In genomic region chr16:64852441-64852871, GRCm38 (mm10) we compare ENCODE assay signal across 8 mouse cellular contexts. TPM values are rescaled to one million over a fixed set of nuclear protein-coding genes. Genes with fewer than 3 reads are reported as not detected.
DNase-seq lines count a peak whose midpoint lies in the region; ATAC-seq and TF ChIP-seq lines count a peak whose summit lies in the region.

No protein-coding gene starts in this region.

- peak overlapping the region; percentile 83 for H3K4me2 ChIP-seq in heart, postnatal 0 days (ENCODE audit: low read depth, low read length)
- peak overlapping the region; percentile 81 for H3K4me2 ChIP-seq in liver, postnatal 0 days (ENCODE audit: low read depth, low read length)
- peak overlapping the region; percentile 76 for H3K4me2 ChIP-seq in neural tube, embryonic 13.5 days
- peak overlapping the region; percentile 69 for H3K4me2 ChIP-seq in stomach, postnatal 0 days (replicated peaks; ENCODE audit: low read depth)

- H3K4me3 ChIP-seq in forebrain, embryonic 10.5 days: peak overlapping the region; percentile 94
- peak overlapping the region; percentile 95 for H3K4me3 ChIP-seq in heart, postnatal 0 days (ENCODE audit: low read depth, low read length)
- peak overlapping the region; percentile 95 for H3K4me3 ChIP-seq in liver, postnatal 0 days (ENCODE audit: low read depth, low read length)
- peak overlapping the region; percentile 88 for H3K4me3 ChIP-seq in neural tube, embryonic 13.5 days
- H3K4me3 ChIP-seq in stomach, postnatal 0 days (ENCODE audit: low read depth, low read length): peak overlapping the region; percentile 95

- ATAC-seq in heart, postnatal 0 days (ENCODE audit: insufficient read depth, low read depth): peak; percentile 12
- peak; percentile 20 for ATAC-seq in liver, postnatal 0 days
- peak; percentile 17 for ATAC-seq in neural tube, embryonic 13.5 days (ENCODE audit: low read depth)
- peak; percentile 28 for ATAC-seq in stomach, postnatal 0 days (ENCODE audit: low FRiP score, low TSS enrichment)

- no peaks in the 10 kb centered on the region for H3K27me3 ChIP-seq in forebrain, embryonic 10.5 days (ENCODE audit: poor library complexity, severe bottlenecking)
- H3K27me3 ChIP-seq in heart, postnatal 0 days (ENCODE audit: control insufficient read depth, insufficient read depth, low read length): no peaks in the 10 kb centered on the region
- no peaks in the 10 kb centered on the region for H3K27me3 ChIP-seq in liver, postnatal 0 days (ENCODE audit: insufficient read depth, low read length)
- H3K27me3 ChIP-seq in neural tube, embryonic 13.5 days: no peaks in the 10 kb centered on the region
- no peaks in the 10 kb centered on the region for H3K27me3 ChIP-seq in stomach, postnatal 0 days (ENCODE audit: control insufficient read depth, insufficient read depth, low read length)

- peaks cover 32% of the 10 kb centered on the region for H3K4me1 ChIP-seq in forebrain, embryonic 10.5 days
- H3K4me1 ChIP-seq in heart, postnatal 0 days (ENCODE audit: control insufficient read depth, insufficient read depth): peaks cover 6% of the 10 kb centered on the region
- H3K4me1 ChIP-seq in liver, postnatal 0 days (ENCODE audit: insufficient read depth): peaks cover 13% of the 10 kb centered on the region; the same call in 1 of the 2 replicates
- H3K4me1 ChIP-seq in neural tube, embryonic 13.5 days (replicated peaks): peaks cover 32% of the 10 kb centered on the region
- no peaks in the 10 kb centered on the region; the same call in 1 of the 2 replicates for H3K4me1 ChIP-seq in stomach, postnatal 0 days (replicated peaks; ENCODE audit: control insufficient read depth, insufficient read depth)

- H3K9ac ChIP-seq in heart, postnatal 0 days (replicated peaks; ENCODE audit: low read depth, low read length): peak overlapping the region; percentile 95
- peak overlapping the region; percentile 94 for H3K9ac ChIP-seq in liver, postnatal 0 days (replicated peaks)
- peak overlapping the region; percentile 90 for H3K9ac ChIP-seq in neural tube, embryonic 13.5 days
- peak overlapping the region; percentile 94 for H3K9ac ChIP-seq in stomach, postnatal 0 days (ENCODE audit: low read length)

- no peak for TF ChIP-seq CTCF in heart, postnatal 0 days (IDR thresholded peaks at IDR 0.05; ENCODE audit: low read depth)
- TF ChIP-seq CTCF in liver, postnatal 0 days (IDR thresholded peaks at IDR 0.05; ENCODE audit: low read depth): no peak
- no peak for TF ChIP-seq CTCF in stomach, postnatal 0 days (IDR thresholded peaks at IDR 0.05; ENCODE audit: low read depth)

- H3K9me3 ChIP-seq in forebrain, embryonic 10.5 days: no peaks in the 10 kb centered on the region
- no peaks in the 10 kb centered on the region for H3K9me3 ChIP-seq in heart, postnatal 0 days (replicated peaks; ENCODE audit: control insufficient read depth, low read length)
- H3K9me3 ChIP-seq in liver, postnatal 0 days (ENCODE audit: low read length): no peaks in the 10 kb centered on the region
- no peaks in the 10 kb centered on the region for H3K9me3 ChIP-seq in neural tube, embryonic 13.5 days
- H3K9me3 ChIP-seq in stomach, postnatal 0 days (ENCODE audit: control insufficient read depth, low read length): no peaks in the 10 kb centered on the region

- under 1% methylated on average over 53 of the region's 53 CpGs for WGBS in forebrain, embryonic 10.5 days
- WGBS in heart, postnatal 0 days: under 1% methylated on average over 41 of the region's 53 CpGs
- WGBS in liver, postnatal 0 days (ENCODE audit: insufficient replicate concordance): under 1% methylated on average over 24 of the region's 53 CpGs
- under 1% methylated on average over 46 of the region's 53 CpGs for WGBS in neural tube, embryonic 13.5 days
- WGBS in stomach, postnatal 0 days: 1% methylated on average over 34 of the region's 53 CpGs

- TF ChIP-seq EP300 in heart, postnatal 0 days (IDR thresholded peaks at IDR 0.05; ENCODE audit: low read depth): no peak
- no peak for TF ChIP-seq EP300 in liver, postnatal 0 days (IDR thresholded peaks at IDR 0.05; ENCODE audit: low read depth)
- TF ChIP-seq EP300 in stomach, postnatal 0 days (optimal IDR thresholded peaks at IDR 0.05): no peak

- peak overlapping the region; percentile 97 for H3K27ac ChIP-seq in forebrain, embryonic 10.5 days
- H3K27ac ChIP-seq in heart, postnatal 0 days (ENCODE audit: low read depth): peak overlapping the region; percentile 99
- peak overlapping the region; percentile 100 for H3K27ac ChIP-seq in liver, postnatal 0 days (ENCODE audit: low read depth)
- peak overlapping the region; percentile 96 for H3K27ac ChIP-seq in neural tube, embryonic 13.5 days (replicated peaks)
- peak overlapping the region; percentile 97 for H3K27ac ChIP-seq in stomach, postnatal 0 days (replicated peaks)

- peak; percentile 59 for DNase-seq in A20 (ENCODE audit: low read depth, low spot score)
- DNase-seq in adrenal gland, postnatal 4 days (ENCODE audit: low spot score in 2 of 2): peak; percentile 7 to 10
- peak; percentile 39 for DNase-seq in forebrain, embryonic 10.5 days (ENCODE audit: extremely low spot score, low spot score)
- DNase-seq in heart, postnatal 0 days (ENCODE audit: low spot score): no peak
- DNase-seq in kidney, postnatal 36 days: peak; percentile 53 to 86
- DNase-seq in liver, postnatal 0 days: peak; percentile 71
- peak; percentile 64 for DNase-seq in stomach, postnatal 0 days (ENCODE audit: low spot score)

- H3K36me3 ChIP-seq in forebrain, embryonic 10.5 days (replicated peaks): peaks cover 38% of the 10 kb centered on the region
- H3K36me3 ChIP-seq in heart, postnatal 0 days (replicated peaks; ENCODE audit: control insufficient read depth, insufficient read depth, low read length): peaks cover 20% of the 10 kb centered on the region
- H3K36me3 ChIP-seq in liver, postnatal 0 days (replicated peaks; ENCODE audit: insufficient read depth, low read length): peaks cover 24% of the 10 kb centered on the region
- peaks cover 23% of the 10 kb centered on the region for H3K36me3 ChIP-seq in neural tube, embryonic 13.5 days
- peaks cover 6% of the 10 kb centered on the region for H3K36me3 ChIP-seq in stomach, postnatal 0 days (ENCODE audit: control insufficient read depth, insufficient read depth, low read length)

RNA-seq across cellular contexts. Expression of gene Cggbp1, which starts 0.7 kb away (rescaled TPM):
- 100 to 1,000 TPM; 132 TPM for total RNA-seq in adrenal gland, postnatal 4 days (2021)
- 82.3 and 86.7 TPM in 2 replicates for polyA plus RNA-seq in forebrain, embryonic 10.5 days (2016; fragmentation: Nextera tagmentation; extraction: Ambion mirVana)
- 28.9 and 29.6 TPM in 2 replicates for total RNA-seq in heart, postnatal 0 days (2014; rRNA removed; ENCODE audit: low replicate concordance)
- polyA plus RNA-seq in heart, postnatal 0 days (2015; fragmentation: Nextera tagmentation; extraction: Ambion mirVana): 27.5 and 29.5 TPM in 2 replicates
- polyA plus RNA-seq in liver, postnatal 0 days (2015; fragmentation: Nextera tagmentation; extraction: Ambion mirVana): 22.7 and 23.8 TPM in 2 replicates
- polyA plus RNA-seq in neural tube, embryonic 13.5 days (2015; fragmentation: Nextera tagmentation; extraction: Ambion mirVana): 65.3 and 74.1 TPM in 2 replicates
- polyA plus RNA-seq in stomach, postnatal 0 days (2015; fragmentation: Nextera tagmentation; extraction: Ambion mirVana): 32.0 and 36.2 TPM in 2 replicates

RNA-seq across cellular contexts. Expression of gene Zfp654, which starts 1.0 kb away (rescaled TPM):
- total RNA-seq in adrenal gland, postnatal 4 days (2021): 10 to 100 TPM; 21.4 to 21.5 TPM
- 5.4 and 5.6 TPM in 2 replicates for polyA plus RNA-seq in forebrain, embryonic 10.5 days (2016; fragmentation: Nextera tagmentation; extraction: Ambion mirVana)
- 5.4 and 8.9 TPM in 2 replicates for total RNA-seq in heart, postnatal 0 days (2014; rRNA removed; ENCODE audit: low replicate concordance)
- 3.0 and 3.3 TPM in 2 replicates for polyA plus RNA-seq in heart, postnatal 0 days (2015; fragmentation: Nextera tagmentation; extraction: Ambion mirVana)
- polyA plus RNA-seq in liver, postnatal 0 days (2015; fragmentation: Nextera tagmentation; extraction: Ambion mirVana): 2.1 TPM in 2 replicates
- 5.7 and 7.4 TPM in 2 replicates for polyA plus RNA-seq in neural tube, embryonic 13.5 days (2015; fragmentation: Nextera tagmentation; extraction: Ambion mirVana)
- 2.4 and 2.6 TPM in 2 replicates for polyA plus RNA-seq in stomach, postnatal 0 days (2015; fragmentation: Nextera tagmentation; extraction: Ambion mirVana)
